ENCODE assay signal across 8 mouse cellular contexts in genomic region chr14:111675211-111676165, GRCm38 (mm10). TPM values are rescaled to one million over a fixed set of nuclear protein-coding genes. Genes with fewer than 3 reads are reported as not detected.
DNase-seq lines count a peak whose midpoint lies in the region; ATAC-seq and TF ChIP-seq lines count a peak whose summit lies in the region.

No protein-coding gene starts in this region.

- H3K4me1 ChIP-seq in forebrain, embryonic 13.5 days, result peaks cover 11% of the 10 kb centered on the region
- H3K4me1 ChIP-seq in limb, embryonic 13.5 days, result peaks cover 12% of the 10 kb centered on the region
- H3K4me1 ChIP-seq in olfactory bulb, adult 2 months (ENCODE audit: control insufficient read depth, insufficient read depth, low read length), result peaks cover 14% of the 10 kb centered on the region

- H3K27me3 ChIP-seq in forebrain, embryonic 13.5 days, result peaks cover 6% of the 10 kb centered on the region; the same call in 1 of the 2 replicates
- peaks cover 28% of the 10 kb centered on the region for H3K27me3 ChIP-seq in limb, embryonic 13.5 days

- peak overlapping the region; percentile 63 for H3K4me3 ChIP-seq in forebrain, embryonic 13.5 days
- H3K4me3 ChIP-seq in limb, embryonic 13.5 days, result peak overlapping the region; percentile 72
- peak overlapping the region; percentile 88 for H3K4me3 ChIP-seq in olfactory bulb, adult 2 months (ENCODE audit: insufficient read depth, low read depth, low read length)

- WGBS in forebrain, embryonic 13.5 days, result under 1% methylated on average over 80 of the region's 94 CpGs
- under 1% methylated on average over 88 of the region's 94 CpGs for WGBS in limb, embryonic 13.5 days
- 1% methylated on average over 83 of the region's 94 CpGs for WGBS in olfactory bulb, adult 2 months

- H3K4me2 ChIP-seq in forebrain, embryonic 13.5 days, result peak overlapping the region; percentile 67
- peak overlapping the region; percentile 93 for H3K4me2 ChIP-seq in limb, embryonic 13.5 days (replicated peaks)

- no peaks in the 10 kb centered on the region for H3K9me3 ChIP-seq in forebrain, embryonic 13.5 days (replicated peaks)
- no peaks in the 10 kb centered on the region for H3K9me3 ChIP-seq in limb, embryonic 13.5 days

- no peak for TF ChIP-seq CTCF in olfactory bulb, adult 2 months (IDR thresholded peaks at IDR 0.05; ENCODE audit: insufficient read depth, low read depth, low read length)

- peak; percentile 30; the same call in 1 of the 2 replicates for TF ChIP-seq POLR2A in olfactory bulb, adult 2 months (IDR thresholded peaks at IDR 0.05; ENCODE audit: insufficient read depth, low read depth, low read length)

- DNase-seq in kidney, adult 18-20 months, result peak; percentile 7
- DNase-seq in kidney, adult 8-10 months, result no peak
- DNase-seq in cerebellum, adult 11 months, result peak; percentile 59
- DNase-seq in induced T-regulatory cell, adult 2 months (ENCODE audit: low read depth), result peak; percentile 1
- no peak for DNase-seq in thymus, postnatal 0 days (ENCODE audit: low spot score)

- peak; percentile 78 for ATAC-seq in forebrain, embryonic 13.5 days
- ATAC-seq in limb, embryonic 13.5 days (ENCODE audit: low FRiP score, low read depth), result peak; percentile 72

- H3K36me3 ChIP-seq in forebrain, embryonic 13.5 days (ENCODE audit: poor library complexity, severe bottlenecking), result peaks cover 4% of the 10 kb centered on the region
- no peaks in the 10 kb centered on the region for H3K36me3 ChIP-seq in limb, embryonic 13.5 days

- peak overlapping the region; percentile 96 for H3K27ac ChIP-seq in forebrain, embryonic 13.5 days
- H3K27ac ChIP-seq in limb, embryonic 13.5 days, result peak overlapping the region; percentile 72
- peak overlapping the region; percentile 93 for H3K27ac ChIP-seq in olfactory bulb, adult 2 months (ENCODE audit: insufficient read depth, low read depth, low read length)

- peak overlapping the region; percentile 91 for H3K9ac ChIP-seq in forebrain, embryonic 13.5 days
- peak overlapping the region; percentile 78 for H3K9ac ChIP-seq in limb, embryonic 13.5 days

RNA-seq across cellular contexts. Expression of gene Slitrk5, which starts 0.6 kb away (rescaled TPM):
- 16.1 and 18.6 TPM in 2 replicates for polyA plus RNA-seq in forebrain, embryonic 13.5 days (2015; fragmentation: Nextera tagmentation; extraction: Ambion mirVana)
- 4.6 and 4.8 TPM in 2 replicates for polyA plus RNA-seq in limb, embryonic 13.5 days (2015; fragmentation: Nextera tagmentation; extraction: Ambion mirVana)
- polyA plus RNA-seq in olfactory bulb, adult 2 months (2012; ENCODE audit: insufficient read depth, insufficient read length, low replicate concordance, missing spikeins), result not detected in 2 replicates
- not detected in 2 replicates for polyA plus RNA-seq in thymus, postnatal 0 days (2015; fragmentation: Nextera tagmentation; extraction: Ambion mirVana)

Comparison
In these comparisons a context has a peak if more than half of its experiments do, and no peak if none do; other contexts are left out.
1. DNase-seq: peak in kidney, adult 18-20 months (single experiment), cerebellum, adult 11 months (single experiment) and induced T-regulatory cell, adult 2 months (single experiment); none in kidney, adult 8-10 months (0 of 2) and thymus, postnatal 0 days (single experiment).
2. Peak in every context shown above with its lines, with median percentiles within 50 percentile points of each other: H3K27ac ChIP-seq and H3K4me3 ChIP-seq.